Mouse (Mus musculus): ENCODE results near the gene Thsd4. TPM values are rescaled to one million over a fixed set of nuclear protein-coding genes. Genes with fewer than 3 reads are reported as not detected.

Thsd4 gene
- polyA plus RNA-seq, 1 experiment from 2014 or later = 4.3 TPM

GRCm38 (mm10) chr9:60449498-60449897 lies 72.3 kb downstream of the Thsd4 start:
- Histone ChIP-seq H3K27ac (ENCODE audit: low read length) (no peak overlapping the region), H3K9me3 (replicated peaks; ENCODE audit: control insufficient read depth, low read length, poor library complexity, severe bottlenecking) (no peaks in the 10 kb centered on the region), H3K9ac (ENCODE audit: low read depth, low read length) (no peak overlapping the region), H3K4me2 (ENCODE audit: low read length) (no peak overlapping the region), H3K4me1 (ENCODE audit: control insufficient read depth, insufficient read depth, low read length) (no peaks in the 10 kb centered on the region), H3K27me3 (ENCODE audit: control insufficient read depth, insufficient read depth, low read depth, low read length) (no peaks in the 10 kb centered on the region), H3K36me3 (ENCODE audit: control insufficient read depth, insufficient read depth, low read length) (no peaks in the 10 kb centered on the region), H3K4me3 (ENCODE audit: low read depth, low read length) (no peak overlapping the region)
- ATAC-seq = no peak
- 96% methylated on average over 3 of the region's 3 CpGs for WGBS

GRCm38 (mm10) chr9:60445821-60446220 lies 76.0 kb downstream of the Thsd4 start:
- no peak for ATAC-seq
- Histone ChIP-seq H3K4me3 (ENCODE audit: low read depth, low read length) (no peak overlapping the region), H3K27ac (ENCODE audit: low read length) (no peak overlapping the region), H3K9ac (ENCODE audit: low read depth, low read length) (no peak overlapping the region), H3K9me3 (replicated peaks; ENCODE audit: control insufficient read depth, low read length, poor library complexity, severe bottlenecking) (no peaks in the 10 kb centered on the region), H3K4me2 (ENCODE audit: low read length) (no peak overlapping the region), H3K36me3 (ENCODE audit: control insufficient read depth, insufficient read depth, low read length) (no peaks in the 10 kb centered on the region), H3K27me3 (ENCODE audit: control insufficient read depth, insufficient read depth, low read depth, low read length) (no peaks in the 10 kb centered on the region), H3K4me1 (ENCODE audit: control insufficient read depth, insufficient read depth, low read length) (no peaks in the 10 kb centered on the region)
- 78% methylated on average over 4 of the region's 4 CpGs for WGBS

GRCm38 (mm10) chr9:60441274-60441902 lies 80.5 kb downstream of the Thsd4 start:
- ATAC-seq = no peak
- no peak overlapping the region for H3K4me2 ChIP-seq (ENCODE audit: low read length)
- no peaks in the 10 kb centered on the region for H3K27me3 ChIP-seq (ENCODE audit: control insufficient read depth, insufficient read depth, low read depth, low read length)
- no peaks in the 10 kb centered on the region for H3K4me1 ChIP-seq (ENCODE audit: control insufficient read depth, insufficient read depth, low read length)
- no peak overlapping the region for H3K27ac ChIP-seq (ENCODE audit: low read length)
- no peaks in the 10 kb centered on the region for H3K9me3 ChIP-seq (replicated peaks; ENCODE audit: control insufficient read depth, low read length, poor library complexity, severe bottlenecking)
- H3K9ac ChIP-seq (ENCODE audit: low read depth, low read length) = no peak overlapping the region
- WGBS = 67% methylated on average over 10 of the region's 10 CpGs
- no peaks in the 10 kb centered on the region for H3K36me3 ChIP-seq (ENCODE audit: control insufficient read depth, insufficient read depth, low read length)
- H3K4me3 ChIP-seq (ENCODE audit: low read depth, low read length) = no peak overlapping the region

- Histone ChIP-seq H3K9ac (ENCODE audit: low read depth, low read length) (no peak overlapping the region), H3K36me3 (ENCODE audit: control insufficient read depth, insufficient read depth, low read length) (no peaks in the 10 kb centered on the region), H3K4me1 (ENCODE audit: control insufficient read depth, insufficient read depth, low read length) (no peaks in the 10 kb centered on the region), H3K4me2 (ENCODE audit: low read length) (no peak overlapping the region), H3K9me3 (replicated peaks; ENCODE audit: control insufficient read depth, low read length, poor library complexity, severe bottlenecking) (no peaks in the 10 kb centered on the region), H3K4me3 (ENCODE audit: low read depth, low read length) (no peak overlapping the region), H3K27ac (ENCODE audit: low read length) (no peak overlapping the region), H3K27me3 (ENCODE audit: control insufficient read depth, insufficient read depth, low read depth, low read length) (no peaks in the 10 kb centered on the region)
- 90% methylated on average over 8 of the region's 8 CpGs for WGBS
- no peak for ATAC-seq
Observed at GRCm38 (mm10) chr9:60440506-60440905, 81.3 kb downstream of the Thsd4 start.

- 92% methylated on average over 3 of the region's 3 CpGs for WGBS
- Histone ChIP-seq H3K27me3 (ENCODE audit: control insufficient read depth, insufficient read depth, low read depth, low read length) (no peaks in the 10 kb centered on the region), H3K4me2 (ENCODE audit: low read length) (no peak overlapping the region), H3K4me1 (ENCODE audit: control insufficient read depth, insufficient read depth, low read length) (no peaks in the 10 kb centered on the region), H3K36me3 (ENCODE audit: control insufficient read depth, insufficient read depth, low read length) (no peaks in the 10 kb centered on the region), H3K27ac (ENCODE audit: low read length) (no peak overlapping the region), H3K4me3 (ENCODE audit: low read depth, low read length) (no peak overlapping the region), H3K9ac (ENCODE audit: low read depth, low read length) (no peak overlapping the region), H3K9me3 (replicated peaks; ENCODE audit: control insufficient read depth, low read length, poor library complexity, severe bottlenecking) (no peaks in the 10 kb centered on the region)
- no peak for ATAC-seq
Observed at GRCm38 (mm10) chr9:60436246-60436645, 85.6 kb downstream of the Thsd4 start.

- Histone ChIP-seq H3K9ac (ENCODE audit: low read depth, low read length) (no peak overlapping the region), H3K9me3 (replicated peaks; ENCODE audit: control insufficient read depth, low read length, poor library complexity, severe bottlenecking) (no peaks in the 10 kb centered on the region), H3K4me3 (ENCODE audit: low read depth, low read length) (no peak overlapping the region), H3K27ac (ENCODE audit: low read length) (no peak overlapping the region), H3K4me1 (ENCODE audit: control insufficient read depth, insufficient read depth, low read length) (no peaks in the 10 kb centered on the region), H3K27me3 (ENCODE audit: control insufficient read depth, insufficient read depth, low read depth, low read length) (no peaks in the 10 kb centered on the region), H3K4me2 (ENCODE audit: low read length) (no peak overlapping the region), H3K36me3 (ENCODE audit: control insufficient read depth, insufficient read depth, low read length) (no peaks in the 10 kb centered on the region)
- no peak for ATAC-seq
- WGBS = 33% methylated on average over 2 of the region's 2 CpGs
Observed at GRCm38 (mm10) chr9:60434093-60434492, 87.8 kb downstream of the Thsd4 start.

- H3K27ac ChIP-seq (ENCODE audit: low read length) = no peak overlapping the region
- no peak overlapping the region for H3K4me3 ChIP-seq (ENCODE audit: low read depth, low read length)
- H3K9ac ChIP-seq (ENCODE audit: low read depth, low read length) = no peak overlapping the region
- ATAC-seq = no peak
- no peaks in the 10 kb centered on the region for H3K36me3 ChIP-seq (ENCODE audit: control insufficient read depth, insufficient read depth, low read length)
- no peak overlapping the region for H3K4me2 ChIP-seq (ENCODE audit: low read length)
- no peaks in the 10 kb centered on the region for H3K4me1 ChIP-seq (ENCODE audit: control insufficient read depth, insufficient read depth, low read length)
- 86% methylated on average over 4 of the region's 4 CpGs for WGBS
- H3K27me3 ChIP-seq (ENCODE audit: control insufficient read depth, insufficient read depth, low read depth, low read length) = no peaks in the 10 kb centered on the region
- no peaks in the 10 kb centered on the region for H3K9me3 ChIP-seq (replicated peaks; ENCODE audit: control insufficient read depth, low read length, poor library complexity, severe bottlenecking)
Observed at GRCm38 (mm10) chr9:60431924-60432323, 89.9 kb downstream of the Thsd4 start.

GRCm38 (mm10) chr9:60430017-60430416 lies 91.8 kb downstream of the Thsd4 start:
- H3K27ac ChIP-seq (ENCODE audit: low read length) = no peak overlapping the region
- H3K9ac ChIP-seq (ENCODE audit: low read depth, low read length) = no peak overlapping the region
- H3K9me3 ChIP-seq (replicated peaks; ENCODE audit: control insufficient read depth, low read length, poor library complexity, severe bottlenecking) = no peaks in the 10 kb centered on the region
- H3K4me3 ChIP-seq (ENCODE audit: low read depth, low read length) = no peak overlapping the region
- H3K4me1 ChIP-seq (ENCODE audit: control insufficient read depth, insufficient read depth, low read length) = peaks cover 3% of the 10 kb centered on the region; the same call in 1 of the 2 replicates
- ATAC-seq = no peak
- no peak overlapping the region for H3K4me2 ChIP-seq (ENCODE audit: low read length)
- WGBS = 58% methylated on average over 4 of the region's 4 CpGs
- no peaks in the 10 kb centered on the region for H3K27me3 ChIP-seq (ENCODE audit: control insufficient read depth, insufficient read depth, low read depth, low read length)
- H3K36me3 ChIP-seq (ENCODE audit: control insufficient read depth, insufficient read depth, low read length) = no peaks in the 10 kb centered on the region

- WGBS = 23% methylated on average over 4 of the region's 4 CpGs
- Histone ChIP-seq H3K9ac (ENCODE audit: low read depth, low read length) (no peak overlapping the region), H3K4me3 (ENCODE audit: low read depth, low read length) (no peak overlapping the region), H3K36me3 (ENCODE audit: control insufficient read depth, insufficient read depth, low read length) (no peaks in the 10 kb centered on the region), H3K4me1 (ENCODE audit: control insufficient read depth, insufficient read depth, low read length) (peaks cover 9% of the 10 kb centered on the region), H3K9me3 (replicated peaks; ENCODE audit: control insufficient read depth, low read length, poor library complexity, severe bottlenecking) (no peaks in the 10 kb centered on the region), H3K4me2 (ENCODE audit: low read length) (no peak overlapping the region), H3K27me3 (ENCODE audit: control insufficient read depth, insufficient read depth, low read depth, low read length) (no peaks in the 10 kb centered on the region), H3K27ac (ENCODE audit: low read length) (no peak overlapping the region)
- ATAC-seq = no peak
Observed at GRCm38 (mm10) chr9:60414076-60414755, 107.6 kb downstream of the Thsd4 start.
